Mouse (Mus musculus) spleen, adult 18-20 months (tissue): ENCODE data around the gene Ngef.
"Not testable (repeated sequence)": the region's sequence is repeated elsewhere in the genome, so short reads cannot be mapped to it uniquely, and the experiment has no call there.

ENCODE experiments used
- DNase-seq, 2 experiments: peaks; one replicate each; pipeline ENCODE4 v3.0.0; 2022; ENCODE audit warnings: mixed read lengths in 2 of 2

Ngef gene

GRCm38 (mm10) chr1:87471914-87472313, 101.8 kb downstream of the Ngef start:
- DNase-seq: no peak

- DNase-seq: not testable (repeated sequence)
Observed at GRCm38 (mm10) chr1:87469971-87470370, 103.7 kb downstream of the Ngef start, which contains the start of gene Snorc. Gene Snorc (plus strand): TSS chr1:87470271.

- DNase-seq: no peak
Observed at GRCm38 (mm10) chr1:87468321-87468720, 105.3 kb downstream of the Ngef start.

GRCm38 (mm10) chr1:87467469-87467868, 106.2 kb downstream of the Ngef start:
- DNase-seq: no peak

GRCm38 (mm10) chr1:87459856-87460255, 113.8 kb downstream of the Ngef start:
- DNase-seq: not testable (repeated sequence)

- DNase-seq: no peak
Observed at GRCm38 (mm10) chr1:87458045-87458444, 115.6 kb downstream of the Ngef start.

- no peak for DNase-seq
Observed at GRCm38 (mm10) chr1:87456425-87456824, 117.2 kb downstream of the Ngef start.

GRCm38 (mm10) chr1:87449432-87449831, 124.2 kb downstream of the Ngef start:
- DNase-seq: no peak

GRCm38 (mm10) chr1:87447183-87448104, 126.2 kb downstream of the Ngef start:
- DNase-seq: peak; percentile 27 to 71

GRCm38 (mm10) chr1:87436583-87436982, 137.1 kb downstream of the Ngef start:
- no peak for DNase-seq

GRCm38 (mm10) chr1:87435125-87435524, 138.5 kb downstream of the Ngef start:
- DNase-seq: no peak
